Mouse (Mus musculus) Muller cell, postnatal 12 days (primary cell): ENCODE measurements at regions not wholly inside any gene's neighbourhood (a gene's known extent, or its start where the extent isn't known, plus 50 kb on each side); places are given as distances from the start of the nearest gene placed in this dataset.

Experiments
- DNase-seq: peaks from one replicate; pipeline ENCODE4 v3.0.0-alpha.2; 2015; ENCODE audit errors: inconsistent ontology term

DNA sequence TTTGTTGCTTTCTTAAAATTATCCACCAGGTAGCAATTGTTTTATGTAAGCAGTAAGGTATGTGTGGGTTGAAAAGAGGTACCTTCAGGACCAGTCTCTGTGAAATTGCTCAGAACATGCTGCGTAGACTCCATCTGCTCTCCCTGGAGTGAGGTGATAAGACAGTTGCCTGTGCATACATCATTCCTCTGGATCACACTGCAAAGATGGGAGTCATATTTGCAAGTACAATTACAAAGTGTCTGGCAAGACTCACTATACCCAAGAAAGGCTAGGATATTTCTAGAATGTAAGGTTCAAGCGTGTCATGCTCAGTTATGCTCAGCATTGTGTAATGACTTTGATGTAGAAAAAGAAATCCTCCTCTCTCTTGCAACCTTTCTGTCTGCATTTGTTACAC is 1283.5 kb upstream of the Slc10a2 start:
- DNase-seq: peak; percentile 34

DNA sequence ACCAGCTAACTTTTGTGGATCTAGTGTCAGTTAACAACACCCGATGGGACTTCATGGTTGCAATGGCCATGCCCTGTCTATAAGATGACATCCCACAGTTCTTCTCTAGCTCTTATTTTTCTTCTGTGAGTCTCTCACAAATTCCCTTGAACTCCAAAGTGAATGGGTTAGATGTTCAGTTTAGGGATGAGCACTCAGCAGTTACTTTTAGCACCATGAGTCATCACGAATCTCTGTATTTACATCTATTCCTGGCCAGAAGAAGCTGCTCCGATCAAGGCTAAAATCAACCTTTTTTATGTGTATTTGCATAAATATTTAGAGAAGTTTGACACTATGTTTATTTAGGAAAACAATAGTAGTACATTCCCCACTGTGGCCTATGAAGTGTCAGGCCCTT is 1269.6 kb upstream of the Slc10a2 start:
- no peak for DNase-seq

DNA sequence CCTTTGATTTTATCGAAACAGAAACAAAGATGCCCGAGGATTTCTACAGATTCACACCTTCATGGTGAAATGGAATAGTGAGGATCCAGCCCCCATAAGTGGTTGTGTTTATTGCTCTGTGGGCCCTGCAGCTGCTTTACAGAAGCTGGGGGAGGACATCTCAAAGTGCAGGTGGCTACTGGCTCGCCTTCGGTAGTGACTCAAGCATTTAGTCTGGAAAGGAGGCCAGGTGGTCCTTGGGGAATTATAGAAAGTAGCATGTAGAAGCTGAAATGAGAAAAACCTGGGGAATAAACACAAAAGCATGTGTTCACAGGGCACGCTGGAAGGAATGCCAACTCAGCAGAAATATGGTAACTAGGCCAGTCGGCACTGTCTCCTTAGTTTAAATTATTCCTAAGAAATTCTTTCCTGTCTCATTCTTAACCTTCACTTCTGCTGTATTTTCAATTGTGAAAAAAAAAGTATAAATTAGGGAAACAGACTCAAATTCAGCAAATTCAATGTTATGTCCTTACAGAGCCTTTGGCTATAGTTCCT is 1256.3 kb upstream of the Slc10a2 start:
- no peak for DNase-seq

DNA sequence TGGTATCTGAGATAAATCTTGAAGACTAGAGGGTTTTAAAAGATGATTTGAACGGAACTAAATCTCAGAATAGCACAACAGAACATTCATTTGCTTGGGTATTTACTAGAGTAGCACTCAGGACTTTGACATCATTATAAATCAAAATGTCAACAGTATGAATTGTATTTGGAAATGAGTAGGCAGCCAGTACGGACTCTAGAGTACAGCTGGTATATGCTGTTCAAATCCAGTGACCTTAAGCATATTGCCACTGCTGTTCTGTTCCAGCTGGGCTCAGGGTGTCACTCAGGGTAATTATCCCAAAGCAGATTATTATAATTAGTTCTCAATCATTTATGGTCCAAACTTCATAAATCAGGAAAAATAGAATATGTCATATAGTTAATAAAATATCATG is 1252.7 kb upstream of the Slc10a2 start:
- no peak for DNase-seq

DNA sequence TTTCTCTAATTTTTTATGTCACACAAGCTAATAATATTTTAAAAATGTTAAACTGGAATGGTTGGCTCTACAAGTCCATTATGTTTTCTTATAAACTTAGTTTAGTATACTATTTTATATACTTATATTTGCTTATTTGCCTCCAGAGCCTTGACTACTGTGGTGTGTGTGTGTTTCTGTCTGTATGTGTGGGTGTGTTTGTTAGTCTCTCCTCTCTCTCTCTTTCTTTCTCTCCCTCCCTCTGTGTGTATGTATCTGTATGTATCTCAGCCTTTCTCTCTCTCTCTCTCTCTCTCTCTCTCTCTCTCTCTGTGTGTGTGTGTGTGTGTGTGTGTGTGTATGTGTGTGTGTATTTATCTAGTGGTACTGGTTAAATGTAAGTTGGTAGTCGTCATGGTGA is 1245.3 kb upstream of the Slc10a2 start:
- DNase-seq: no peak

DNA sequence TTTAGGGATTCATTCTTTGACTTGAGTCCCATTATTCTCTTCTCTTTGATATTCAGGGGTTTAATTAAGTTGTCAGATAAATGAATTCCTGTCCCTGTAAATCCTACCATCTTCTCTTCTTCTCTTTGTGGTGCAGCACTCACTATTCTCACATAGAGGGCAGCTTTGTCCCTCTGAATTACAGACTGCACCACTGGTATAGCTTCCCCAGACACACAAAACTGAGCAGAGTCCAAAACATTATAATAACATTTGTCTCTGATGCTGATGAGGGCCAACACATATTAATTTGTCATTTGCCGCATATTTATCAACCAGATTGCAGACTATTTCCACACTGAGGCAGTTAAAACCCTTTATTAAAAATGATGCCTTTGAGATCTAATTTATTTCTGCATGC is 1244.9 kb upstream of the Slc10a2 start:
- no peak for DNase-seq

DNA sequence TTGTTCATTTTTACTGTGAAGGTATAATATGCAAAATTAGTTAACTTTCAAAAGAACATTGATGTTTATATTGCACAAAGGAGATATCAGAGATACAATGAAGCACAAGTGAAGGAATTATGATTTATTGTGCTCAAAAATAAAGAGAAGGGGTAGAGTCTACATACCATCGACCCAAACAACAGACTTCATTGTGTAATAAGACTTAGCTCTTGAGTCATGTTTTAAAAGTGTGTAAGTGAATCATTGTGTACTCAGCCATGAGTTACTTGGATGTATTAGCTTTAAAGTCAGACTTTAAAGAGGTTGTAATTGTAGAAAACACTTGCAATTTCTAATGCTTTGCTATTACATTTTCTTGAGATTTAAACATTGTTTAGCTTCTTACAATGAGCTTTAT is 1240.6 kb upstream of the Slc10a2 start:
- DNase-seq: no peak

DNA sequence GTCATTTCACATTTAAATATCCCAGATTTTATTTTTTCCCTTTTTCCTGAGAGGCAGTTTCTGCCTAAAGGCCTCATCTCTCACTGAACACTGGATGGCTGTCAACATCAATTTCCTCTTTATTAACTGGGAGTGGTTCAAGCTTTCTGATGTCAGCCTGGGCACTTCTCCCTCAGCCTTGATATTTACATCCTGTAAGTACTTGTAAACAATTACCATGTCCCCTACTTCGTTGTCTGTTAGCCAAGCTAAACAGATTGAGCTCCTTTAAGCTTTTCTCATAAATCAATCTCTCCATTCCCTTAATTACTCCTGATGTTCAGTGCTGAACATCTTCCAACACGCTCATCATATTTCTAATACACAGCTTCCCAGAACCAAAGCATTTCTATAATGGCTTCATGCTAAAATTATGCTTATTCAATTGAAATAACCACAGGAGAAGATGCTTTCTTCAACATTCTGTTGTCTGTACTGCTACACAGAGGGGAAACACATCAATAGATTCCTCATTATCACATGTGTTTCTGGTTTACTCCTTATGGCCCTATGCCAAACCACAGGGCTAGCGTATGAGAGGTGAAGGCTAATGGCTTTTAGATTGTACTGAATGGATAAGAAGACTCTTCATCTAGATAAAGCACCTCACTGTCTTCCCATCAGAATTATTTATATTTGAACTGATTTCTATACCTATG is 1235.2 kb upstream of the Slc10a2 start:
- peak; percentile 71 for DNase-seq

DNA sequence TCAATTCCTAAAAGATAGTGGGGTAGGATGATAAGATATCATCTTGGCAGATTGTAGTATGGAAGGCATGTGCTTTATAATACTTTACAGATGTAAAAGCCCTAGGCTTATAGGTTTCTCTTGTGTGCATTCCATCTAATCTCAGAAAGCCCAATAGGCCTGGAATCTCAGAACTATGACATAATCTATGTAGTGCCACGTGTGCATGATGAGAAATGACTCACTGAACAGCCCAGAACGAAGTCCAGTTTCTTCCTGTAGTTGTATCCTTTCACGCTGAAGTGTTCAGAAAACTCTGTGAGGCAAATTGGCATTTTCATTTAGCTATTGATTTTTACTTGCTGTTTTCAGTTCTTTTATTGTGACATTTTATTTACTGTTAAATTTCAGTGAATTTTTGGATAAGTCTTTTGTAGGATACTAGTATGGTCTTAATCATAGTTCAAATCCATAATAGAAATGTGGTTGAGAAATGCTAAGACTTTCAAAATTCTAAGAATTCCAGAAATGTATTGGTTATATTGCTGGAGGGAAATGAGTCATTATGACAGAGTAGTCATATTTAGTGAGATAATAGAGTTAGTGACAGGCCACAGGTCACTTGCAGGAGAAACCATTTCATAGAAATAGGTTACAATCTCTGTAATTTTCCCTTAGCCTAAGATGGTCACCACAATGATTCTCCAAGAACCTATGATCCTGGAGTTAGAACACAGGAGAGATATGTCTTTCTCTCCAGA is 1229.3 kb upstream of the Slc10a2 start:
- peak; percentile 81 for DNase-seq

DNA sequence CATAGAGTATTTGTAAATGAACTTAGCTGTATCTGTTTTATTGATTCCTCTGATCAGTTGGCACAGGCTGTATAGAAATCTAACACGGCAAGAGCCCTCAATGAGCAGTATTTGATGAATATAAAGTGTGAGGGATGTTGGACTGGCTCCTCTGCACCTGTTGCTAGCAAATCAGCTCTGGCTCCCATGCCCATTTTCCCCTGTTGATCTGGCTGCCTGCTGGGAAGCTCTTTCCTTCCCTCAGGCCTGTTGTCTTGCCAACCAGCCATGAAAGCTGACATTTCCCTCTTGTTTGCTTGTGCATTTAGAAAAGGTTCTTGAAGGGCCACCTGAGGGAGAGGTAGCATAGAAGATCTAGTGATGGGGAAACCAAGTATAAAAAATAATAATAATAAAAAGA is 1216.2 kb upstream of the Slc10a2 start:
- peak; percentile 40 for DNase-seq

DNA sequence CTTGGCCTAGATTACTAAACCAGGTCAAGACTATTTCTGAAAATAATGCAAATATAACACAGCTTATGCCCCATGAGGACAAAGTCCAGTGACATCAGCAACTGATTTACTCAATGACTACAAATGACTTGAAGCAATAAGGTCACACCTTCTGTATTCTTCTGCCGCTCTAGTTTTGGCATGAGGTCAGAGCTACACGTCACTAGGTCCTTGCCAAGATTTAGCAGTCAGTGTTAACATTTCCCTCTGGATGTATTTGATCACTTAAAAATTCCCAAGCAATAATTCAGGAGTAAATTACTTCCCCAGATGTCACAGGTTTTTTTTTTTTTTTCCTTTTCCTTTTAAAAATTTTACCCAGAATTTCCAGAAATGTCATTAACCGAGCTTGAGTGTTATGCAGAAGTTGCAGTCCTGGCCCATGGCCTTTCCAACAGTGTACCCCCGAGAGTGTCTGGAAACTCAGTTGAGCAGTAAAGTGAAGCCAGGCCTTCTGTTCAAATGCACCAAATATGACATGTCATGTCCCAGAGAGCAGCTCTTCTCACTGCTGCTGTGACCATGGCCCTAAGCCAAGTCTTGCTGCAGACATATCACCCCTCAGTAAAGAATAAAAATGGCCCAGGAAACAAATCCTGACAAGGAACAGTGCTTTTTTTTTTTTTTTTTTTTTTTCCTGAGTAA is 1210.2 kb upstream of the Slc10a2 start:
- no peak for DNase-seq

DNA sequence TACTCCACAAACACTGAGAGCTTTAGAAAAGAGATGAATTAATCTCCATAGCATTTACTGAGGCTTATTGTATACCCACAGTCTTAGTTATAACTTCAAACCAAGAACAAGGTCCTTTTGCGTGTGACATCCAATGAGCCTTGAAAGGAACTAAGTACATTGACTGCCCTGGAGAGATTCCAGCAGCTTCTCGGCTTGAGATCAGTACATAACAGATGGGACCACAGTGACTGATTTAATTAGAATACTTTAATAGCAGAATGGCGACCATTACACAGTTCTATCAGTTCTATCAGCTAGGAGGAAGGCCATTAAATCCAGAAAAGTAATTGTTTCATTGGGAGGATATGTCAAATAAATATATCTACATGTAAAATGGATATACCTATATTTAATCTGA is 1183.7 kb upstream of the Slc10a2 start:
- no peak for DNase-seq

DNA sequence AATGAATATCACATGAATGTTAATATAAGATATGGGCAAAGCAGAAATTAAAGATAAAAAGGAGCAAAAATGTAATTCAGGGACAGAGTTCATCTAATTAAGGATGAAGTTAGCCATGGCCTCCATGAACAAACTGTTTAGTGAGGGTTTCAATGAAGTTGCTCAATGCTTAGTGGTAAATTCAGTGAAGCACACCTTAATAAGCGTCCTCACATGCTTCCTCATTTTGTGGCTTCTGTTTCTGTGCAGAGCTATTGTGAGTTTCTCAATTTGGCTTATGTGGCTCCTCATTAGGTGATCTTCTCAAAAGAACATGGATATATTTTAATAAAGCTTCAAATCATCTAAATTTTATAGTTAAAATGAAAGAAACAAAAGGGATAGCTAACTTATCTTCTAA is 1174.8 kb upstream of the Slc10a2 start:
- peak; percentile 48 for DNase-seq
